Mouse (Mus musculus) lung, adult 2 months (tissue): ENCODE data around the gene Cbwd1.

Source experiments
- CTCF ChIP-seq: fragments of 200-500 bp; IDR thresholded peaks from 2 replicates; pipeline ENCODE4 v1.5.1; 2011; ENCODE audit warnings: mild to moderate bottlenecking, low read length, control low read depth; ENCODE audit not compliant: insufficient read depth
- POLR2A ChIP-seq: fragments of 200-500 bp; IDR thresholded peaks from 2 replicates; pipeline ENCODE4 v1.6.1; 2011; ENCODE audit warnings: low read depth, mild to moderate bottlenecking, control low read depth, low read length, borderline replicate concordance; ENCODE audit errors: extremely low read depth

GRCm38 (mm10) chr19:24901666-24902065 lies 59.7 kb downstream of the Cbwd1 start:
- TF ChIP-seq CTCF (no peak), POLR2A (no peak)
